Comparison of ENCODE assay signal across 12 mouse cellular contexts in genomic region chr3:130073085-130073484, GRCm38 (mm10). TPM values are rescaled to one million over a fixed set of nuclear protein-coding genes. Genes with fewer than 3 reads are reported as not detected.
DNase-seq lines count a peak whose midpoint lies in the region; ATAC-seq lines count a peak whose summit lies in the region.
"Had no signal": no experiment of that assay in that cellular context is flagged by ENCODE, and none has a peak within 500 bp of the region (broad histone marks: within the 10 kb centered on the region; RNA-seq: fewer than 3 reads in every experiment).

No protein-coding gene starts in this region.

- no peak for DNase-seq in kidney, adult 8-10 months
- peak; percentile 28 for DNase-seq in adrenal gland, adult 8-10 months
- peak; percentile 48 for DNase-seq in liver
- peak; percentile 40 for DNase-seq in mesoderm, embryonic 11.5 days (ENCODE audit: low read depth, low spot score)
- no peak for DNase-seq in frontal cortex, postnatal 36 days (ENCODE audit: low spot score in 2 of 2)
- DNase-seq in thymus, postnatal 14 days, result no peak
- DNase-seq: cerebellum, adult 2 months; layer of hippocampus, postnatal 36 days; thymus, adult 2 months had no signal

- H3K9ac ChIP-seq in kidney, embryonic 16.5 days (replicated peaks; ENCODE audit: low read length), result no peak overlapping the region

- H3K9me3 ChIP-seq in kidney, embryonic 16.5 days (ENCODE audit: low read length), result no peaks in the 10 kb centered on the region
- H3K9me3 ChIP-seq: forebrain, embryonic 10.5 days had no signal

- ATAC-seq in kidney, embryonic 16.5 days (ENCODE audit: low FRiP score, low TSS enrichment), result no peak
- ATAC-seq in erythroid progenitor cell, adult 5-6 weeks (replicated peaks; ENCODE audit: low FRiP score, poor library complexity, severe bottlenecking), result no peak

- no peaks in the 10 kb centered on the region for H3K4me1 ChIP-seq in kidney, embryonic 16.5 days (ENCODE audit: insufficient read depth, low read length)
- H3K4me1 ChIP-seq: forebrain, embryonic 10.5 days had no signal

- H3K36me3 ChIP-seq in kidney, embryonic 16.5 days (ENCODE audit: insufficient read depth, low read length), result no peaks in the 10 kb centered on the region
- H3K36me3 ChIP-seq: forebrain, embryonic 10.5 days had no signal

- H3K4me2 ChIP-seq in kidney, embryonic 16.5 days (replicated peaks; ENCODE audit: low read depth, low read length), result peak overlapping the region; percentile 25; the same call in 1 of the 2 replicates

- WGBS in kidney, embryonic 16.5 days, result 18% methylated on average over 10 of the region's 10 CpGs

- H3K27me3 ChIP-seq in kidney, embryonic 16.5 days (ENCODE audit: insufficient read depth, low read length), result no peaks in the 10 kb centered on the region

- no peak overlapping the region for H3K4me3 ChIP-seq in kidney, embryonic 16.5 days (ENCODE audit: low read length)
- H3K4me3 ChIP-seq: forebrain, embryonic 10.5 days had no signal

- H3K27ac ChIP-seq in kidney, embryonic 16.5 days (ENCODE audit: low read length), result no peak overlapping the region
- H3K27ac ChIP-seq: forebrain, embryonic 10.5 days had no signal

RNA-seq across cellular contexts. Expression of gene Sec24b, which starts 11.7 kb away (rescaled TPM):
- polyA plus RNA-seq in kidney, embryonic 16.5 days (2015; fragmentation: Nextera tagmentation; extraction: Ambion mirVana), result 35.3 and 41.1 TPM in 2 replicates
- 10 to 100 TPM; 61.0 to 96.2 (median 73.9) TPM for total RNA-seq in adrenal gland, adult 8-10 months (2022)
- 7.6 and 18.0 TPM in 2 replicates for total RNA-seq in erythroid progenitor cell, adult 5-6 weeks (2015; ENCODE audit: low replicate concordance)
- total RNA-seq in erythroid progenitor cell, adult 5-6 weeks (2017; ENCODE audit: low replicate concordance), result 8.3 and 39.4 TPM in 2 replicates

RNA-seq across cellular contexts. Expression of gene Col25a1, which starts 58.2 kb away (rescaled TPM):
- 4.2 and 4.9 TPM in 2 replicates for polyA plus RNA-seq in kidney, embryonic 16.5 days (2015; fragmentation: Nextera tagmentation; extraction: Ambion mirVana)
- 1 to 10 TPM; 4.0 to 7.9 (median 4.8) TPM for total RNA-seq in adrenal gland, adult 8-10 months (2022)
- total RNA-seq in erythroid progenitor cell, adult 5-6 weeks (2015; ENCODE audit: low replicate concordance), result not detected in 2 replicates
- not detected in 2 replicates for total RNA-seq in erythroid progenitor cell, adult 5-6 weeks (2017; ENCODE audit: low replicate concordance)
- polyA plus RNA-seq: thymus, adult 2 months had no signal

Comparison
In these comparisons a context has a peak if more than half of its experiments do, and no peak if none do; other contexts are left out.
1. DNase-seq: peak in adrenal gland, adult 8-10 months (single experiment), liver (single experiment) and mesoderm, embryonic 11.5 days (single experiment); none in kidney, adult 8-10 months (0 of 2), frontal cortex, postnatal 36 days (0 of 2) and thymus, postnatal 14 days (single experiment).
2. RNA of gene Col25a1, which starts 58.2 kb away (total RNA-seq): 4.0 to 7.9 TPM in adrenal gland, adult 8-10 months; not detected in erythroid progenitor cell, adult 5-6 weeks; every median in the first group is over 4 times any median in the second.